Mouse (Mus musculus) hindbrain, embryonic 16.5 days (tissue): Measurements from ENCODE around the gene Ccdc39. TPM values are rescaled to one million over a fixed set of nuclear protein-coding genes. Genes with fewer than 3 reads are reported as not detected.

ENCODE experiments used
- ATAC-seq: fragments of 200-750 bp; cut with Nextera tagmentation; 2 replicates; pipeline ENCODE4 v1.8.0; 2017; ENCODE audit warnings: moderate TSS enrichment, moderate library complexity
- H3K27ac ChIP-seq: fragments of 300-500 bp; sonication (generic); 2 replicates; pipeline ENCODE4 v1.5.1; 2014; ENCODE audit warnings: low read depth, mild to moderate bottlenecking, control low read depth, low read length, moderate library complexity
- H3K27me3 ChIP-seq: fragments of 300-500 bp; sonication (generic); replicated peaks from 2 replicates; pipeline ENCODE4 v1.6.1; 2014; ENCODE audit warnings: low read length; ENCODE audit not compliant: control insufficient read depth, insufficient read depth
- H3K36me3 ChIP-seq: fragments of 300-500 bp; sonication (generic); 2 replicates; pipeline ENCODE4 v1.6.1; 2014; ENCODE audit warnings: mild to moderate bottlenecking, low read length, moderate library complexity, mixed read lengths; ENCODE audit not compliant: control insufficient read depth, insufficient read depth
- H3K4me1 ChIP-seq: fragments of 300-500 bp; sonication (generic); 2 replicates; pipeline ENCODE4 v1.6.1; 2014; ENCODE audit warnings: low read depth, low read length; ENCODE audit not compliant: control insufficient read depth, insufficient read depth
- H3K4me2 ChIP-seq: fragments of 300-500 bp; sonication (generic); 2 replicates; pipeline ENCODE4 v1.6.1; 2014; ENCODE audit warnings: mild to moderate bottlenecking, low read length, control low read depth, moderate library complexity
- H3K4me3 ChIP-seq: fragments of 300-500 bp; sonication (generic); 2 replicates; pipeline ENCODE4 v1.5.1; 2014; ENCODE audit warnings: mild to moderate bottlenecking, low read length, control low read depth, moderate library complexity
- H3K9ac ChIP-seq: fragments of 300-500 bp; sonication (generic); 2 replicates; pipeline ENCODE4 v1.6.1; 2014; ENCODE audit warnings: low read depth, mild to moderate bottlenecking, control low read depth, low read length, moderate library complexity
- H3K9me3 ChIP-seq: fragments of 300-500 bp; sonication (generic); 2 replicates; pipeline ENCODE4 v1.6.1; 2014; ENCODE audit warnings: mild to moderate bottlenecking, low read length, moderate library complexity; ENCODE audit not compliant: control insufficient read depth
- WGBS: fragments of 180-500 bp; shearing (Covaris S2); extraction: QIAGEN DNeasy Blood & Tissue Kit; methylation state at CpG from one replicate; pipeline ENCODE4 v1.1.7; 2014; 5-methylcytosine and 5-hydroxymethylcytosine counted together
- polyA plus RNA-seq: library from polyadenylated mRNA; unstranded; fragments of >200 nt; fragmentation: Nextera tagmentation; extraction: Ambion mirVana; gene quantifications from 2 replicates; pipeline ENCODE4 v1.2.1, GENCODE M21; 2015

The Ccdc39 gene
- polyA plus RNA-seq, 1 experiment from 2014 or later = 18.4 TPM

DNA sequence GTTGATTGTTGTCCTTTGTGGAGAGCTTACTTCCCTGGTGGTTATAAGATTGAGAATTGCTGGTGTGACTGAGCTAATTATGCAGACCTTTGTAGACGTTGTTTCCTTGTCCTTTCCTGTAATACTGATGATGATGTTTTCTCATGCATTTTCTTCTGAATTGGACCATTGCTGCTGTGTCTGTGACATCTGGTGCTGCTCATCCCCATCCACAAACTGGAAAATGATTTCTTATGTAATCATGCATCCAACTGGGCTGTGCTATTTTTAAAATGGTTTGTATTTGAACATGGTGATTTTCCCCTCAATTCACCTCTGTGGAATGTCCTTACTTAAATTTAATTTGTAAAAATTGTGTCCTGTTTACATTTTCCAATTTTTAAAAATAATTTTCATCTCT is 37.0 kb downstream of the Ccdc39 start:
- H3K9me3 ChIP-seq = no peaks in the 10 kb centered on the region
- WGBS = 77% methylated on average over 1 of the region's 1 CpGs
- H3K36me3 ChIP-seq = peaks cover 14% of the 10 kb centered on the region
- H3K27ac ChIP-seq = no peak overlapping the region
- no peak for ATAC-seq
- no peaks in the 10 kb centered on the region for H3K4me1 ChIP-seq
- H3K27me3 ChIP-seq = no peaks in the 10 kb centered on the region
- no peak overlapping the region for H3K4me2 ChIP-seq
- H3K4me3 ChIP-seq = no peak overlapping the region
- H3K9ac ChIP-seq = no peak overlapping the region

DNA sequence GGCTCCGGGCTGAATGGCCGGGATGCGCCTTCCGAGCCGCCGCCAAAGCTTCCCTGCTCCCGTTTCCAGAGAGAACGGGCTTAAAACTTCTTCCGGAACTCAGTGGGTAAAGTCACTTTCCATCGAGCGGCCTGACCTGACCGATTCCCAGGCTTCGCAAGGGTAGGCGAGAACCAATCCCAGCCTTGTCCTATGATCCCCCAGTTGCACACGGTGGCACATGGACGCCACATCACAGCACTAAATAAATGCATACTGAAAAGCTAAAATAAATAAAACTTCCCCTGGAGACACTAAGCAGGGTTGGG is 43.6 kb downstream of the Ccdc39 start:
- Histone ChIP-seq H3K27me3 (no peaks in the 10 kb centered on the region), H3K36me3 (peaks cover 5% of the 10 kb centered on the region; the same call in 1 of the 2 replicates), H3K4me2 (peak overlapping the region; percentile 77), H3K4me1 (peaks cover 8% of the 10 kb centered on the region), H3K4me3 (peak overlapping the region; percentile 99), H3K27ac (peak overlapping the region; percentile 100), H3K9ac (peak overlapping the region; percentile 98), H3K9me3 (no peaks in the 10 kb centered on the region)
- 1% methylated on average over 16 of the region's 16 CpGs for WGBS
- ATAC-seq = 0 out of 2 replicates have a peak, but pooled peaks have one; percentile 4

GRCm38 (mm10) chr3:33799617-33800512 is 44.2 kb downstream of the Ccdc39 start, which contains the start of gene Ttc14:
TSS of gene Ttc14 (plus strand) at chr3:33799832.
- no peaks in the 10 kb centered on the region for H3K9me3 ChIP-seq
- peak within 1 kb of the TSS; percentile 99 for H3K4me3 ChIP-seq
- H3K27ac ChIP-seq = peak within 1 kb of the TSS; percentile 100
- WGBS = under 1% methylated on average over 87 of the region's 90 CpGs
- H3K9ac ChIP-seq = peak within 1 kb of the TSS; percentile 98
- H3K4me1 ChIP-seq = peaks cover 8% of the 10 kb centered on the region
- H3K36me3 ChIP-seq = 0 out of 2 replicates have a peak, but pooled peaks cover 3% of the 10 kb centered on the region
- no peaks in the 10 kb centered on the region for H3K27me3 ChIP-seq
- ATAC-seq = peak; percentile 99
- H3K4me2 ChIP-seq = peak within 1 kb of the TSS; percentile 77

DNA sequence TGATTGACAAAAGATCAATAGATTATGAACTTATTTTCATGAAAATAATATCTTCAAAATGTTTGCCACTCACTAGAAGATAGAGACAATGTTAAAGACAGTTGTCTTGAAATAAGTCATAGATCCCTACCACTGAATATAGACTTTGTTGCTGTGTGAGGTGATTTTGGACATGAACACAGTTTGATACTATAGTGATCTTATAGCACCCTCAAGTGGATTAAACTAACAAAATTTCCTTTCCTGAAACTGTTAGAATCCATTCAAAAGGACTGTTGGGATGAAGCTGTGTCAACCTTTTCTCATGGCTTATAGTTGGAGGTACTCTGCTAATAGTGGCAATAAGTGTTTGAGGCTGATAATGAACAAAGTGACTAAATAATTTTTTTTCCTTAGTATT is 53.1 kb downstream of the Ccdc39 start:
- no peaks in the 10 kb centered on the region for H3K9me3 ChIP-seq
- no peaks in the 10 kb centered on the region for H3K36me3 ChIP-seq
- no peak overlapping the region for H3K4me2 ChIP-seq
- no peaks in the 10 kb centered on the region for H3K27me3 ChIP-seq
- H3K4me3 ChIP-seq = no peak overlapping the region
- H3K4me1 ChIP-seq = no peaks in the 10 kb centered on the region
- no peak overlapping the region for H3K9ac ChIP-seq
- peak; percentile 80 for ATAC-seq
- no peak overlapping the region for H3K27ac ChIP-seq

Other genes starting within 250 kb of the Ccdc39 start
- 56.7 and 62.0 TPM in 2 replicates for gene Ttc14, start 44.5 kb downstream of the Ccdc39 start, polyA plus RNA-seq
- 31.8 and 35.4 TPM in 2 replicates for gene Fxr1, start 175.6 kb upstream of the Ccdc39 start, polyA plus RNA-seq
- gene Dnajc19, start 237.0 kb upstream of the Ccdc39 start, polyA plus RNA-seq = 111 and 127 TPM in 2 replicates